Mouse (Mus musculus) hindlimb bud, embryonic 11.5 days (tissue): ENCODE results near the gene Tmprss6.

Experiments used
- DNase-seq: peaks from one replicate; pipeline ENCODE4 v3.0.0-alpha.2; 2012; ENCODE audit warnings: low read depth, low spot score; ENCODE audit errors: extremely low spot score

Tmprss6 gene

DNA sequence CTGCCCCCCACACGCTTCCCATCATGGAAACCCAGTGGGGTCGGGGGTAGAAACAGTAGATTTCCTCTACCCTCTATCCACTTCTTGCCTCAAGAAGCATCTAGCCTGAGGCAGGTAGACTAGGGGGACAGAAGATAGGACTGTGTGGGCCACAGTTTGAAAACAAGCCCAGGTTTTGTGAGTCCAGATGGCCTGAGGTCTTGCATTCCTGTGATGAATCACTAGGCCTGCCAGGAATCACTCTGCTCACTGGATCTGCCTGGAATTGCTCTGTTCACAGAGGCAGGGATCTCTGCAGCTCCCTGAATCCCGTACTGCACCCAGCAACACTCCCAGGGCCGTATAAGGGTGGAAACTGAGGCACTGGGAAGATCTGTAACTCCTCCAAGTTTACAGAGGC is 14.9 kb upstream of the Tmprss6 start:
- no peak for DNase-seq

DNA sequence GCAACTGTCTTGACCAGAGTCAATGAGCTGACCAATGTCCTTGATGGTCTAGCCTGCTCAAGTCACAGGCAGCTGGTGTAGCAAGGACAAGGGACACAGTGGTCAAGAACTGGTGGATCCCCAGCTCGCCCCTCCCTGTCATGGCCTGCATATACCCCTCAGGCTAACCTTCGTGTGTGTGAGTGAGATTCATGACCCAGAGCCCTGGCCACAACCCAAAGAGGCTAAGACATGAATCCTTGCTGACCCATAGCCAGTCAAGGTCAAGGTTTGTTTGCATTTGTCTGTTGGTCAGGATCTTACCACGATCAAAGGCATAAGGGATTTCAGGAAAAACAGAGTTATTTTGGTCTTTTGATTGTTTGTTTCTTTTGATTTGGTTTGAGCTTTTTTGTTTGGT is 14.1 kb upstream of the Tmprss6 start:
- no peak for DNase-seq

DNA sequence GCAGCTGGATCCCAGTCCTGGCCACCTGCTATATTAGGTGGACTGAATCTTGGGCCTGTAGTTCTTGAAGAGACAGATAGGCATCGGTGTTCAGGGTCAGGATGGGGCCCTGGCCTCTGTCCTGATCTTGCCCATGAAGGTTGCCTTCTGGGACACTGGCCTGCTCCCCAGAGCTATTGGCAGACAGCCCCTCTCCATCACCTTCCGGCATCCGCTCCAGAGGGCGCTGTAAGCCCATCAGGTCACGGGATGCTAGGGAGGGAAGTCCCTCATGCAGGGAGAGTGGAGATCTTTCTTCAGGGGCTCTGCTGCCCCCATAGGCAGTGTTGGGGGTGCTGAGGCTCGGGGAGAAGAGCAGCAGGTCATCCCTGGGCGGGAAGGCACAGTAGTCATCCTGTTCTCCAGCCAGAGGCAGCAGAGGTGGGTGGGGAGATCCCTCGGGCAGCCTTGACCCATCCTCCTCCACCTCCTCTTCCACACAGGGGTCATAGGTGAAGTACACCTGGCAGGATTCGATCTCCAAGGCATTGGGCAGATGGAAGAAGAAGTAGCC is 13.1 kb upstream of the Tmprss6 start:
- no peak for DNase-seq

DNA sequence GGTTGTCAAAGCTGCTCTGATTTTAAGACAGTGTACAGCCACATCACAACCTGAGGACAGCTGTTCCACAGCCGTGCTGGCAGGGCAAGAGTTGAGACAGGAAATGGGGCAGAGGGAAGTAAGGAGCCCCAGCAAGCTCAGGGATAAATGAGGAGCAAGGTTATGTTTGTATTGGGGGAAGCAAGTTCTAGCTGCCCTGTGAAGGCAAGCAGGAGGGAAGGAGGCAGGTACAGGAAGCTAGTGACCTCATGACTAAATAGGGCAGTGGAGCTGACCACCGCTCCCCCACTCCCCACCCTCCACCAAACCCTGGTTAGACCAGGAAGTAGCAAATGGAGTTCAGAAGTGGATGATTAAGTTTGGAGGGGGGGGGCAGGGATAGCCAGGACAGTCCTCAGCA is 12.6 kb upstream of the Tmprss6 start:
- no peak for DNase-seq

DNA sequence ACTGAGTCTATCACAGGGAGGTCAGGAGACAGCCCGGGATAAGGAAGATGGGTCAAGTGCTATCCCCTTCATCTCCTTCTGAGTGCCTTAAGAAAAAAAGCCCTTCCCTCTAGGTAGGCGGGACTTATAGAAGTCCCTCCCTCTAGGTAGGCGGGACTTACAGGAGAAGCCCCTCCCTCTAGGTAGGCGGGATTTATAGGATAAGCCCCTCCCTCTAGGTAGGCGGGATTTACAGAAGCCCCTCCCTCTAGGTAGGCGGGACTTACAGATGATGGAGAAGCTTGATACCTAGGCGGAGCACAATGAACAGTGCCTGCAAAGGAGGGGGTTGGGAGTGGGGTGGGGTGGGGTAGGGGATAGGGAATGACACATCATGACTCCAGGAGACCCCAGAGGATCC is 11.7 kb upstream of the Tmprss6 start:
- DNase-seq = no peak

DNA sequence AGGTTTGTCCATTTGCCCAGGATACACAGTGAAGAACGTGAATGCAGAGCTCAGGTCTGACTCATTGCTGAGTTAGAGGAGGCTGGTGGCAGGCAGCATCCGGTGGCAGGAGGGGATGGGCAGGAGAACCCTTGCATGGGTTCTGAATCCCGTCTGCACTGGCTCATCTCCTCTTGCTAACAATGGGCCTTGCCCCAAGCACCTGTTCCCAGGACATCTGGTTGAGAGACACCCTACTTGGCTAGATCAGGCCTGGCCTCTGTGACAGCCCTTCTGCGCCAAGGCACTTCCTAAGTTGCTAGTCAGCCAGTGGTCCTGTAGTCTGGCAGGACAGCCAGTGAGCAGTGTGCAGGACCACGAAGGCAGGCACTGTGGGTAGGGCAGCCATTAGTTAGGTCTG is 11.0 kb upstream of the Tmprss6 start:
- DNase-seq = no peak

DNA sequence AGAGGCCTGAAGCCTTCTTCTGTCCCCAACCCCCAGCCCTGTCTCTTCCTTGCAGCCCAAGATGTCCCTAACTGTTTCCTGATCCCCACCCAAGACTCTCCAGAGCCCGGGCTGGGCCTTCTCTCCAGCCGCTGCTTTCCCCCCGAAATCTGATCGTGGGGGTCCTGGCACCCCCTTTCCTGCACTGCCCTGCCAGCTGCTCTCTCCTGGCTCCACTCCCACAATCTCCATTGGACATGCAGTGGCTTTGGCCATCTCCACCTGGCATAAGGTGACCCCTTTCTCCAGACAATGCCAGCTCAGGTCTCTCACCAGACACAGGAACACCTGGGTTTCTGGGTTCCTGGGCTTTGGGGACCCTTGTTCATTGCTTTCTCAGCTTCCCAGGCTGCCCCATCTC is 9.6 kb upstream of the Tmprss6 start:
- no peak for DNase-seq

DNA sequence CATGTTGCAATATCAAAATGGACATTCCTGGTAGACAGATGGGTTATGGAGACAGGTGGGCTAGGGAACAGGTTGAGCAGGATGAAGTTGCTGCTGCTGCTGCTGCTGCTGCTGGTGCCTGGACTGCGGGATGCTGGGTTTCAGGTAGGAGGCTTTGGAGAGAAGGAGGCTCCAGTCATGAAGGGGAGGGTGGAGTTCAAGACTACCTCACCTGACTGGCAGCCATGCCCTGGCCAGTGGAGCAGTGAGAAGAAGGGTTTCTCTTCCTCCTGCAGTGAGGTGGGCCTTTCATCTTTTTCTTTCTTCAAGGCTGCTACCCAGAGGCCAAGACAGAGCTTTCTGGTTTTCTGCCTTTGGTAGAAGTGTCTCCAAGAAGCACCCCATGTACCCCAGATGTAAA is 8.4 kb upstream of the Tmprss6 start:
- DNase-seq = no peak

DNA sequence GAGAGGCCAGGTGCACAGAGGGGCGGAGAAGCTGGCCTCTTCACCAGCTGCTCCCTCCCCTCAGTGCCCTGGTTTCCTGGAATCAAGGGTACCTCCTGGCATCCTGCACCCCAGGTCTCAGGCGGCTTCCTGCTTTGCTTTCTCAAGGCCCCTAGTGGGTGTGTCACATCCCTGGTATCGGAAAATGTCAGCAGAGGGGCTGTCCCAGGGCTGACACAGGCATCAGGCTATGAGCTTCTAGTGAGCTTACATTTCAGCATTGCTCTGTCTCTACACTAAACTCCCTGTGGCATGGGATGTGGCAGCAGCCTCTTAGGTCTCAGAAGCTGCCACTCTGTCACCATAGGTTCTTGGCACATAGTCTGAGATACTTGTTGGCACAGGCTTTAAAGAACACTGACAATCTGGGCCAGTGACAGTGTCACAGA is 7.2 kb upstream of the Tmprss6 start:
- DNase-seq = no peak

DNA sequence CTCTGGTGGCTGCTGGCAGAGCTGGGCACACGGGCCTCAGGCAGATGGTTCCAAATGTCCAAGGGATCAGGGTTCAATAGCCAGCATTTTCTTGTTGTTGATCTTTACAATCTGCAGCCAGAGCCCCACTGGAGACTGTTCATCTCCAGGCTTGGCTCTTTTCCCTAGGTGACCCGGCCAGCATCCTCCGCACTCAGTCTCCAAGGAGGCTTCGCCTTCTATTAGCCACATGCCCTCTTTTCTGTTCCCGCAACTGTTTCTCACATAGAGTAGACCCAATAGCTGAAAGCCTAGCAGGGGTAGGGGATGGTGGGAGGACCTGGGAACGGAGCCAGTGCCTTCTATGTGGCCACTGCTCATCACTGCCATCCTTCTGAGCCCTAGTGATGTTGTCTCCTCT is 5.0 kb upstream of the Tmprss6 start:
- no peak for DNase-seq

DNA sequence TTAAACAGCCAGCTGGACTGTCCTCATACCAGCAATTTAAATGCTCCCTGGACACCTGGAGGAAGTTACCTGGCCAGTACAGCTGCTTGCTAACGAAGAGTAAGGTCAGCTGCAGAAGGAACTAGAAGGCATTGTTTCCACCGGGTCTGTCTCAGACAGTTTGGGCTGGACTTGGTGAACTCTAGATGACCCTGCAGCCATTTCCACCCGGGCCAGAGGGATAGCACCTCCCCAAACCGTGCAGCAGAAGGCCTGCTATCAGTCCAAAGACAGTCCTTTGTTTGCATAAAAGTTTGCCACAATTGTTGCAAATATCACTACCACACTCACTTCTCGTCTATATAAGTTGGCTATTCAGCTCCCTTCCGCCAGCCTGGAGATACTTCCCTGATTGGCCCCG is 3.5 kb upstream of the Tmprss6 start:
- DNase-seq = no peak

DNA sequence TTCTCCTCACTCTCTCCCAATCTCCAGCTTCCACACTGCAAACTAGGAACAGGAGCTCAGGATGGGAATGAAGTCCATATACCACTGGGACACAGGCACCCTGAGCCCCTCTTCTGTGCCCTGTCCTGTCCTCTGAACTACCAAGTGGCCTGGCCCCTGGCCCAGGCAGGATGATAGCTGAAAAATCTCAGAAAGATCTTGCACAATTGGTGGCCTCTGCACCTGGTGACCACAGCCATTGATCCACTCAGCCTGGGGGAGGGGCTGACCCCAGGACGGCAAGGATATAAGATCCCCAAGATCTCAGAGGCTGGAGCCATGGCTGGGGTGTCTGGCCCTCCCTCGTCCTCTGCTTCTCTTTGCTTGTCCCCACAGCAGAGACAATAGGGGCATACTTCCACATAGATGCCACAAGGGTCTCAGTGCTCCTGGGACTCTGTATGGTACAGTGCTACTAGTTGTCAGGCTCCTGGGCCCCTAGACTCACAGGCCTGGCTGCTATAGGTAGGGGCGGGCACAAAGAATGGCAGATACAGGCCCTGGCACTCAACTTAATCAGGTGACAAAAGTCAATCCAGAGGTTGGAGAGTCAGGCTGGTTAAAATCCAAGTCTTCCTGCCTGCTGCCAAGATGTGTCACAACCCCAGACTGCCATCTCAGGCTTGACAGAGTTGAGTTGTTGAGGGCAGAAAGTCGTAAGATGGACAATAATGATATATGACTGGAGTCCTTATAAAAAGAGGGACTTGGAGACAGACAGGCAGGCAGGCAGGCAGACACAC is 2.3 kb upstream of the Tmprss6 start:
- DNase-seq = no peak

DNA sequence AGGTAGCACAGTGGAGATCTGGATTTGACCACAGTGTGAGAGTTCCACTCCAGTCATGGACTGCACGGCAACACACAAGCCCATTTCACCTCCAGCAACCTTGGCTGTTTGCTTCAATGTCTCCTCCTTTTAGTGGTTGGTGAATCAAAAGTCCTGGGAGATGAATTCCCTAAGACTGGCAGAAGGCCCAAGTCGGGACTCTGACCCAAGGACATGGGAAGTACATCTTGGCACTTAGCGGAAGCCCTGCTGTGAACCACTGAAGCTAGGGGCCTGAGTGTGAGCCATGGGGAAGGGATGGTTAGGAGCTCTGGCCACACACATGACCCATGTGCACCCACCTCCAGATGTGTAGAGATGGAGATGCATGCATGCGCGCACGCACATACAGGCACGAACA is 864 bp downstream of the Tmprss6 start:
- DNase-seq = no peak

DNA sequence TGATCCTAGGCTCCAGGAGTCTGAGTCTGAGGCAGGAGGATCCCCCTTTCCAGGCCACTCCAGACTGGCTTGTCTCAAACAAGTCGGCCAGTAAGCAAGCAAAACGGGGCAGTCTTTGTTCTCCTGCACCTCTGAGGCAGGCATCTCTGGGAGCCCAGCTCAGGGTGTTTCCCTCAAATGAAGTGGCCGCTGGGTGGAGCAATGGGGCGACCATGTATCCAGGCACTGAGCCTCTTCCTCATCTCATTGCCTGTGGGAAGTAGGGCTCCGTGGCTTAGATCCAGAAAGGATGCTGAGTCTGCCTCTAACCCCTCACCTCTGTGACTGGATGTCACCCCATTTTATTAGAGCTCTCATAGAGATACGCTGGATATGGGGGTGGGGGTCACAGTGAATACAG is 1.6 kb downstream of the Tmprss6 start:
- DNase-seq = no peak

DNA sequence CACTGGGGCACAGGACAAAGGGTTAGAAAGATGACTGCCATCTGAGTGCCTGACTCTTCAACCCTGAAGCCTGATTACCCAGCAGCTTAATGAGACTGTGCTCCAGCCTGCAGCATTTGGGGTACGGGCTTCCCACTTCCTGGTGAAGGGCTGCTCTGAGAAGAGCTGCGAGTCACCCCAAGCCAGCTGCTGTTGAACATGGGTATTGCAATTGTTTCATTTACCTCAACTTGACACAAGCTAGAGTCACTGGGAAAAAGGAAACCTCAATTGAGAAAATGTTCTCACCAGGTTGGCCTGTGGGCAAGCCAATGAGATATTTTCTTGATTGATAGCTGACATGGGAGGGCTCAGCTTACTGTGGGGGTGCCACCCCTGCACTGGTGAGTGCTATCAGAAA is 5.5 kb downstream of the Tmprss6 start:
- no peak for DNase-seq

DNA sequence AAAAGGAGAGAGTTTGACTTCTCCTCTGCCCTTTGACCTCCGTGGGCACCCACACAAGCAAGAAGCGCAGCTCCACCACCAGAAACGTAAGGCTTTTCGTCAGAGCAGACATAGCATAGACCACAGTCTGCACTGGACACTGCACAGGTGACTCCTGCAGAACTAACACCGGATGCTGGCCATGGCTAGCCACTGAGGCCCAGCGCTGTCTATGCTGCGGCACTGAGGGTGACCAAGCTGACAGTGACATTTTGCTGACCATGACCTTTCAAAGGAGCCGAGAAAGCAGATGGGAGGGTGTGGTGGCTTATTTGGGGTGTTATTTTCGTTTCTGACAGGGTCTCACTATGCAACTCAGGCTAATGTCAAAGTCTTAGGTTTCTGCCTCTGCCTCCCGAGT is 11.2 kb downstream of the Tmprss6 start:
- DNase-seq = no peak

DNA sequence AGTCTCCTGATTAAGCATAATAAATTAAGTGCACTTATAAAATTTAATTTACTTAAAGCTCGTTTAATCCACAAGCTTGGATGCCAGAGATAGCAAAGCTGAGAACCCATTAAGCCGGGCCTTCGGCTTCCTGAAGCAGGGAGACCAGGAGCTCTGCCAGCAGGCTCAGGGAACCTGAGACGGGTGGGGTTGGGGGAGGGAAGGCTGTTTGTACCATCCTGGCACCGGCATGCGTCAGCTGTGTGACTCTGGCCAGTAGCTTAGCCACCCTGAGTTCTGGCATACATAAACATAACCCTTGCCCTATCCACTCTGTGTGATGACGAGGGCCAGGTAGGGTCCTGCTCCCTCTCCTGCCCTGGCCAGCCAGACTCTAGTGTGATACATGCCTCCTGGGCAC is 12.4 kb downstream of the Tmprss6 start:
- DNase-seq = no peak

DNA sequence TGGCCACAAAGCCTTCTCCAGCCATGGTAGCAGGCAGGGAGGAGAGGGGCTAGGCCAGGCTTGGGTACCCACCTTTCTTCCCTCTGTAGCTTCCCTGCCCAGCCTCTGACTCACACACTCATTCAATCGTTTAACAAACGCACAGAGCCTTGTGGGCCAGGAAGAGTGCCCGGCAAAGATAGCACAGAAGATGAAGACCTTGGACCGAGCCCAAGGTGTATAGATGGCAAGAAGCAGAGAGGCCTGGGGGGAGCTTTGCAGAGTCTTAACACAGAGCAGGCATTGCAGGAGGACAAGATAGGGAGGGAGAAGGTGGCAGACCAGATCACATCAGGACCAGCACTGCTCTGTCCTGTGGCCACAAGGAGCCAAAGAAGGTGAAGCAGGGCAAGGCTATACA is 13.3 kb downstream of the Tmprss6 start:
- no peak for DNase-seq

DNA sequence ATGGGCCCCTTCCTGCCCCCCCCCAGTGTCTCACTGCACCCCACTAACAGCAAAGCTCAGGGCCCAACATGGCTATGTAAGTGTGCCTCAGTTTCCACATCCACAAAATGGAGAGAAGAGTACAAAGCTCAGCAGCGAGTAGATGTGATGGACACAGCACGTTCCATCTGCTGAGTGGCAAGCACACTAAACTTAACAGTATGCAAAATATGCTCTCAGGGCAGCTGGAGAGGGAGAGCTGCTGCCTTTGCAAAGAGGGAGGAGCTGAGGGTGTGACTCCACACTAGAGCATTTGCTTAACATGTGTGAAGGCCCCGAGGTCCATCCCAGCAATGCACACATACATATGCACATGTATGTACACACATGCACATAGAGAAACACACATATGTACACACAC is 15.5 kb downstream of the Tmprss6 start:
- no peak for DNase-seq

DNA sequence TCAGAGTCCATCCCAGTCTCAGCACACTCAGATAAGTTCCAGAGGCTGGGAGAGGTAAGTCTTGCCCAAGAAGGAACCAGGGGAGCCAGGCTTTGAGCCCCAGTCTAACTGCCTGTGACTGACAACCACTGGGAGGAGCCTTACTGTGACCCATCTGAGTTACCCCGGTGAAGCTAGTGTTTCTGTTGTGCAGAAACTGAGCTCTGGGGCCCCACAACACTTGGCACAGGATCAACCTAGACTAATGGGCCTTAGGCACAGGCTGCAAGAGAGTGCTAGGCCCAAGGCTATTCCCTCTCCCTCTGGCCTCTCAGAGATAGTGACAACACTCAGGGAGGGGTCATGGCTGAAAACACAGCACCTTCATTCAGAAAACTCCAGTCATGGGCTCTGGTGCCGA is 17.2 kb downstream of the Tmprss6 start:
- no peak for DNase-seq

DNA sequence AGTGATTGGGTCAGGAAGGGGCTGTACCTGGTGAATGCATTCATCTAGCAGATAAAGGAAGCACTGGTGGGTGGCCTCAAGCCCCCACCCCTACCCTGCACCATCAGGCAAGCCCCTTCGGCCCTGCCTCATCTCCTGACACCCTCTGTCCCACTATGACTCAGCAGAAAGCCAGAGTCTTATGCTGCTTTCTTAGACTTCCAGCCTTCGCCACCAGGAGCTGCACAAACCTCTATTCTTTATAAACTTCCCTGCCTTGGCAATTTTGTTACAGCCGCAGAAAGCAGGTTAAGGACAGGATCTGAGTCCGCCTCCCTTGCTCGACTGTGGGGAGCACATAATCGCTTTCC is 18.0 kb downstream of the Tmprss6 start:
- DNase-seq = no peak

DNA sequence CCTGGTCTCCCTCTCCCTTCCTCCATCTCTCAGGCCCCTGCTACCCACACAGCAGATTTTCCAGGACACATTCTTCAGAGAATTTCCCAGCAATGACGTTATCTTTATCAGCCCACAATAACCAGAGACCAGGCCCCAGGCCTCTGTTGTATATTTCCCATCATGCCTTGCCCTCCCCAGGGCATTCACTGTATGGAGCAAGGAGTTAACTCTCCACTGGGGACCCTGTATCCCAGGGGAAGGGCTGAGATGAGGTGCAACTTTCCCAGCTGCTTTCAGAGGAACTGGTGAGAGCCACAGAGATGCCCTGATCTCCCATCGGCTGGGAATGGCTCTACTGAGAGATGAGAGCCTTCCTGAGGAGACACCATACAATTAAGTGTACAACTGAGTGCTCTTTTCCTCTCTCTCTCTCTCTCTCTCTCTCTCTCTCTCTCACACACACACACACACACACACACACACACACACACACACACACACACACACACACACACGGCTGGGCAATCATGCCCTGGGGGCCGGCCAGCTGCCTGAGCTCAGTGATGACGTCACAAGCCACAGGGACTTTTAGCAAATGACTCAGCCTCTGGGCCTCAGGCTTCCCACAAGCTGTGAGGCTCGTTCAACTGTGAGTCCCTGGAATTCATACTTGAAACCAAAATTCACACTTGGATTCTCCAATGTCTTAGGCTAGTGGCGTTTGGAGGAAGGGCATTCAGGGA is 18.6 kb downstream of the Tmprss6 start:
- no peak for DNase-seq

DNA sequence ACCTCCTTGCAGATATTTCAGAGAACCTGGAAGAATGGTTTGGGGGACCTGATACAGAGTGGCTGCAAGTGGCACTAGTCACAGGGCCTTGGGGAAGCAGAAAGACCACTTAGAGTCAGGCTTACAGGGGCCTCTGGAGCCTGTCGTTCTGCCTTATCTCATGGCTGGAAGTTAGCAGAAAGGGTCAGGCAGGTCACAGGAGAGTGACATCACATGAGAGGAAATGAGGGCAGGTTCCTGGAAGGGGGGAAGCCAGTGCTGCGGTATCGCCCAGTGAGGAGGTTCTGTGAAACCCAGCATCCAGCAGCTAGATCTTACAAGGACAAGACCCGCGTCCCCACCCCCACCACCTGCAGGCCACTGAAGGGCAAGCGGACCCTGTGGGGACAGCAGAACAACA is 19.3 kb downstream of the Tmprss6 start:
- no peak for DNase-seq
